Mouse (Mus musculus): ENCODE results near the gene Zdhhc6. TPM values are rescaled to one million over a fixed set of nuclear protein-coding genes. Genes with fewer than 3 reads are reported as not detected.

The Zdhhc6 gene
- polyA plus RNA-seq, 1 experiment from 2014 or later = 53.4 TPM

GRCm38 (mm10) chr19:55335881-55336280, 20.0 kb upstream of the Zdhhc6 start:
- ATAC-seq (replicated peaks; ENCODE audit: insufficient number of reproducible peaks, insufficient read depth, low FRiP score, low read depth) = no peak
- 97% methylated on average over 1 of the region's 1 CpGs for WGBS
- Histone ChIP-seq H3K9ac (no peak overlapping the region), H3K4me3 (no peak overlapping the region), H3K4me2 (no peak overlapping the region), H3K4me1 (replicated peaks) (peaks cover 6% of the 10 kb centered on the region), H3K27ac (no peak overlapping the region), H3K9me3 (replicated peaks) (no peaks in the 10 kb centered on the region), H3K27me3 (no peaks in the 10 kb centered on the region), H3K36me3 (no peaks in the 10 kb centered on the region)

- Histone ChIP-seq H3K4me3 (no peak overlapping the region), H3K4me2 (no peak overlapping the region), H3K27me3 (no peaks in the 10 kb centered on the region), H3K27ac (no peak overlapping the region), H3K9ac (no peak overlapping the region), H3K36me3 (peaks cover 14% of the 10 kb centered on the region; the same call in 1 of the 2 replicates), H3K4me1 (replicated peaks) (peaks cover 6% of the 10 kb centered on the region), H3K9me3 (replicated peaks) (no peaks in the 10 kb centered on the region)
- ATAC-seq (replicated peaks; ENCODE audit: insufficient number of reproducible peaks, insufficient read depth, low FRiP score, low read depth) = peak; percentile 47; the same call in 1 of the 2 replicates
- WGBS = 87% methylated on average over 8 of the region's 8 CpGs
Measured at GRCm38 (mm10) chr19:55332641-55333268, 16.9 kb upstream of the Zdhhc6 start.

- H3K27me3 ChIP-seq = no peaks in the 10 kb centered on the region
- H3K36me3 ChIP-seq = peaks cover 14% of the 10 kb centered on the region; the same call in 1 of the 2 replicates
- no peak overlapping the region for H3K4me3 ChIP-seq
- 49% methylated on average over 5 of the region's 5 CpGs for WGBS
- no peak for ATAC-seq (replicated peaks; ENCODE audit: insufficient number of reproducible peaks, insufficient read depth, low FRiP score, low read depth)
- H3K9ac ChIP-seq = no peak overlapping the region
- H3K27ac ChIP-seq = no peak overlapping the region
- H3K9me3 ChIP-seq (replicated peaks) = no peaks in the 10 kb centered on the region
- no peak overlapping the region for H3K4me2 ChIP-seq
- H3K4me1 ChIP-seq (replicated peaks) = peaks cover 6% of the 10 kb centered on the region
Measured at GRCm38 (mm10) chr19:55331776-55332175, 15.9 kb upstream of the Zdhhc6 start.

GRCm38 (mm10) chr19:55327510-55327909, 11.7 kb upstream of the Zdhhc6 start:
- no peak for ATAC-seq (replicated peaks; ENCODE audit: insufficient number of reproducible peaks, insufficient read depth, low FRiP score, low read depth)
- Histone ChIP-seq H3K4me2 (no peak overlapping the region), H3K9me3 (replicated peaks) (no peaks in the 10 kb centered on the region), H3K9ac (no peak overlapping the region), H3K4me1 (replicated peaks) (peaks cover 6% of the 10 kb centered on the region), H3K4me3 (no peak overlapping the region), H3K27ac (no peak overlapping the region), H3K27me3 (no peaks in the 10 kb centered on the region), H3K36me3 (peaks cover 18% of the 10 kb centered on the region; the same call in 1 of the 2 replicates)
- WGBS = 80% methylated on average over 4 of the region's 4 CpGs

GRCm38 (mm10) chr19:55322604-55323003, 6.8 kb upstream of the Zdhhc6 start:
- 0 out of 2 replicates have a peak, but pooled peaks cover 4% of the 10 kb centered on the region for H3K36me3 ChIP-seq
- H3K27me3 ChIP-seq = no peaks in the 10 kb centered on the region
- H3K9me3 ChIP-seq (replicated peaks) = no peaks in the 10 kb centered on the region
- no peak overlapping the region for H3K9ac ChIP-seq
- 90% methylated on average over 8 of the region's 8 CpGs for WGBS
- H3K4me3 ChIP-seq = no peak overlapping the region
- H3K4me2 ChIP-seq = no peak overlapping the region
- 0 out of 2 replicates have a peak, but pooled peaks cover 2% of the 10 kb centered on the region for H3K4me1 ChIP-seq (replicated peaks)
- no peak for ATAC-seq (replicated peaks; ENCODE audit: insufficient number of reproducible peaks, insufficient read depth, low FRiP score, low read depth)
- no peak overlapping the region for H3K27ac ChIP-seq

GRCm38 (mm10) chr19:55319521-55319920, 3.7 kb upstream of the Zdhhc6 start:
- H3K9me3 ChIP-seq (replicated peaks) = no peaks in the 10 kb centered on the region
- no peak overlapping the region for H3K4me3 ChIP-seq
- 0 out of 2 replicates have a peak, but pooled peaks cover 4% of the 10 kb centered on the region for H3K36me3 ChIP-seq
- no peak overlapping the region for H3K27ac ChIP-seq
- WGBS = 47% methylated on average over 5 of the region's 5 CpGs
- no peak for ATAC-seq (replicated peaks; ENCODE audit: insufficient number of reproducible peaks, insufficient read depth, low FRiP score, low read depth)
- no peak overlapping the region for H3K4me2 ChIP-seq
- H3K9ac ChIP-seq = no peak overlapping the region
- H3K27me3 ChIP-seq = no peaks in the 10 kb centered on the region
- H3K4me1 ChIP-seq (replicated peaks) = peaks cover 14% of the 10 kb centered on the region

GRCm38 (mm10) chr19:55319036-55319435, 3.2 kb upstream of the Zdhhc6 start:
- H3K4me1 ChIP-seq (replicated peaks) = peaks cover 18% of the 10 kb centered on the region
- H3K36me3 ChIP-seq = 0 out of 2 replicates have a peak, but pooled peaks cover 4% of the 10 kb centered on the region
- no peak overlapping the region for H3K4me2 ChIP-seq
- no peak overlapping the region for H3K27ac ChIP-seq
- no peak overlapping the region for H3K9ac ChIP-seq
- 53% methylated on average over 3 of the region's 3 CpGs for WGBS
- no peak for ATAC-seq (replicated peaks; ENCODE audit: insufficient number of reproducible peaks, insufficient read depth, low FRiP score, low read depth)
- no peak overlapping the region for H3K4me3 ChIP-seq
- no peaks in the 10 kb centered on the region for H3K9me3 ChIP-seq (replicated peaks)
- no peaks in the 10 kb centered on the region for H3K27me3 ChIP-seq

GRCm38 (mm10) chr19:55316901-55317300, 1.1 kb upstream of the Zdhhc6 start:
- peaks cover 28% of the 10 kb centered on the region for H3K4me1 ChIP-seq (replicated peaks)
- H3K9me3 ChIP-seq (replicated peaks) = no peaks in the 10 kb centered on the region
- no peak overlapping the region for H3K27ac ChIP-seq
- peak overlapping the region; percentile 77 for H3K4me3 ChIP-seq
- no peak for ATAC-seq (replicated peaks; ENCODE audit: insufficient number of reproducible peaks, insufficient read depth, low FRiP score, low read depth)
- WGBS = 43% methylated on average over 10 of the region's 10 CpGs
- no peaks in the 10 kb centered on the region for H3K27me3 ChIP-seq
- H3K4me2 ChIP-seq = peak overlapping the region; percentile 80
- H3K9ac ChIP-seq = peak overlapping the region; percentile 82; the same call in 1 of the 2 replicates
- H3K36me3 ChIP-seq = peaks cover 6% of the 10 kb centered on the region; the same call in 1 of the 2 replicates

- peak; percentile 90 for ATAC-seq (replicated peaks; ENCODE audit: insufficient number of reproducible peaks, insufficient read depth, low FRiP score, low read depth)
- peak within 1 kb of the TSS; percentile 77 for H3K4me3 ChIP-seq
- H3K36me3 ChIP-seq = peaks cover 13% of the 10 kb centered on the region
- H3K27me3 ChIP-seq = no peaks in the 10 kb centered on the region
- no peaks in the 10 kb centered on the region for H3K9me3 ChIP-seq (replicated peaks)
- under 1% methylated on average over 48 of the region's 48 CpGs for WGBS
- peak within 1 kb of the TSS; percentile 82 for H3K9ac ChIP-seq
- H3K27ac ChIP-seq = peak within 1 kb of the TSS; percentile 87
- peak within 1 kb of the TSS; percentile 80 for H3K4me2 ChIP-seq
- peaks cover 28% of the 10 kb centered on the region for H3K4me1 ChIP-seq (replicated peaks)
Measured at GRCm38 (mm10) chr19:55316109-55316714, 380 bp upstream of the Zdhhc6 start, which contains the start of gene Vti1a. Vti1a (plus strand) TSS chr19:55316295.

GRCm38 (mm10) chr19:55313649-55314048, 2.2 kb downstream of the Zdhhc6 start:
- H3K4me3 ChIP-seq = no peak overlapping the region
- no peak overlapping the region for H3K27ac ChIP-seq
- H3K36me3 ChIP-seq = peaks cover 39% of the 10 kb centered on the region
- no peaks in the 10 kb centered on the region for H3K9me3 ChIP-seq (replicated peaks)
- no peak overlapping the region for H3K4me2 ChIP-seq
- peaks cover 27% of the 10 kb centered on the region for H3K4me1 ChIP-seq (replicated peaks)
- no peak for ATAC-seq (replicated peaks; ENCODE audit: insufficient number of reproducible peaks, insufficient read depth, low FRiP score, low read depth)
- WGBS = 84% methylated on average over 2 of the region's 2 CpGs
- H3K27me3 ChIP-seq = no peaks in the 10 kb centered on the region
- no peak overlapping the region for H3K9ac ChIP-seq

- WGBS = 85% methylated on average over 8 of the region's 8 CpGs
- peaks cover 53% of the 10 kb centered on the region for H3K36me3 ChIP-seq
- H3K27me3 ChIP-seq = no peaks in the 10 kb centered on the region
- H3K4me1 ChIP-seq (replicated peaks) = peaks cover 24% of the 10 kb centered on the region
- H3K4me2 ChIP-seq = no peak overlapping the region
- H3K27ac ChIP-seq = no peak overlapping the region
- no peaks in the 10 kb centered on the region for H3K9me3 ChIP-seq (replicated peaks)
- H3K4me3 ChIP-seq = no peak overlapping the region
- H3K9ac ChIP-seq = no peak overlapping the region
- no peak for ATAC-seq (replicated peaks; ENCODE audit: insufficient number of reproducible peaks, insufficient read depth, low FRiP score, low read depth)
Measured at GRCm38 (mm10) chr19:55311874-55312273, 4.0 kb downstream of the Zdhhc6 start.

Data from heart, embryonic 15.5 days (tissue).